Mouse (Mus musculus): Measurements from ENCODE around the gene Mmp14.

Gene Mmp14

DNA sequence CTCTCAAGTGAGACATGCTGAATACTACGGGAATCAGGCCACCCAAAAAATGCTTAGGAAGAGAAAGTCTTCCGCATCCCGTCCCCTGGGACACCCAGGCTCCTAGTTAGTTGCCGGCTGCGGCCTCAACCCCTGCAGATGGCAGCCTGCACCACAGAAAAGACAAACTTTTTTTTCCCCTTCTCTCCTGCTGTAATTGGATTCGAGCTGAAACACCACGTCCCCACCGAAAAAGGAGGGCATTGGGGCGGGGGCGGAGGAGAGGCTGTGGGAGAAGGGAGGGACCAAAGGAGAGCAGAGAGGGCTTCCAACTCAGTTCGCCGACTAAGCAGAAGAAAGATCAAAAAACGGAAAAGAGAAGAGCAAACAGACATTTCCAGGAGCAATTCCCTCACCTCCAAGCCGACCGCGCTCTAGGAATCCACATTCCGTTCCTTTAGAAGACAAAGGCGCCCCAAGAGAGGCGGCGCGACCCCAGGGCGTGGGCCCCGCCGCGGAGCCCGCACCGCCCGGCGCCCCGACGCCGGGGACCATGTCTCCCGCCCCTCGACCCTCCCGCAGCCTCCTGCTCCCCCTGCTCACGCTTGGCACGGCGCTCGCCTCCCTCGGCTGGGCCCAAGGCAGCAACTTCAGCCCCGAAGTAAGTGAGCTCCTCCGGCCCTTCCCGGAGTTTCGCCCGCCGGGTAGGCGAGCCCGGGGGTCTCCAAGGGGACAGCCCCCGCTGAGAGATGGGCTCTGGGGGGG, at the start of gene Mmp14:
TSS of gene Mmp14 (plus strand) at position 279 of the 744 bp plus-strand sequence.
- peak; percentile 38 to 49 for DNase-seq

DNA sequence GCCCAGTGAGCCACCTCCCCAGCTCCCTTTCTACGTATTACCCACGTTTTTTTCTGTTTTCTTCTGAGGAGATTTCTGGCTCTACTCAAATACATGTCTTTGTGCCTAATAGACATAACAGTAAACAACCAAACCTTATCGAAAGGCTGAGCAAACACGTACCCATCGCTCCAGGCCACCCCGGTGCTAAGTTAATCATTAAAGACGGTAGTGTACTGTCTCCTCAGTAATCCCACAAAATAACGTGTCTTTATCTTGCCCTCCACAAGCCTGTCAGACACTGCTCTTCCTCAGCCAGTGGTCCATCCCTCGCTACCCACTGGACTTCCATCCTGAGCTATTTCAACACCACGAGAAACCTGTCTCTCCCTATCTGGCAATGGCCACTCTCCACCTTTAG, 49.6 kb upstream of the Mmp14 start:
- no peak for DNase-seq

DNA sequence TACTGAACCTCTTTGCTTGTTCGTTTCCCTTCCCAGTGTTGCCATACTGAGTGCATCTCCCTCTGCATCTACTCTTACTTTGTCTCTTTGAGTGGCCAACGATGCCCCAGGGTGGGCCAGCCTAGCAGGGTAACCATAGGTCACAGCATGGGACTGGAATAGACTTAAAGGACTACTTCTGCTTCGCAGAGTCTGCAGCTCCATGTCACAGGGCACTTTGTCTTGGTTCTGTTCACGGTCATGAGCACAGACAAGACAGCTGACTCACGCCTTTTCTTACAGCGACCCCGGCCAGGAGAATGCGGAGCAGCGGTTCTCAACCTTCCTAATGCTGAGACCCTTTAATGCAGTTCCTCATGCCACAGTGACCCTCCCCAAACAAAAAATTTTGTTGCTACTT, 48.8 kb upstream of the Mmp14 start:
- no peak for DNase-seq

DNA sequence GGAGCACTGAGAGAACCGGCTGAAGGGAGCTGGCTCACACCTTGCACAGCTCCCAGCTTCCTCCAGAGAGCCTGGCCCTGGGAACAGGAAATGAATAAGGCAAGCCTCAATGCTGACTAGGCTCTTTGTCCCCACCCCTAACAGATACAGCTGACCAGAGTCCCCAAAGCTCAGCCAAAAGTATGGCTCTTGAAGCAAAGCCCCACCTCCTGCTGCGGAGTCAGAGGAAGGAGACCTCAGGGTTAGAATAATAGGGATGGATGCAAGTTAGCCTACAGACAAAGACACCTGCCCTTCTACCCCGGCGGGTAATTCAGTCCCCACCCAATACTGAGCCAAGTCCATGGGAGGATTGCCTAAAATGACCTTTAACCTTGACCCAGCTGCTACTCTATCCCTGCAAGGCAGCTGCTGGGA, 48.0 kb upstream of the Mmp14 start:
- DNase-seq: no peak

DNA sequence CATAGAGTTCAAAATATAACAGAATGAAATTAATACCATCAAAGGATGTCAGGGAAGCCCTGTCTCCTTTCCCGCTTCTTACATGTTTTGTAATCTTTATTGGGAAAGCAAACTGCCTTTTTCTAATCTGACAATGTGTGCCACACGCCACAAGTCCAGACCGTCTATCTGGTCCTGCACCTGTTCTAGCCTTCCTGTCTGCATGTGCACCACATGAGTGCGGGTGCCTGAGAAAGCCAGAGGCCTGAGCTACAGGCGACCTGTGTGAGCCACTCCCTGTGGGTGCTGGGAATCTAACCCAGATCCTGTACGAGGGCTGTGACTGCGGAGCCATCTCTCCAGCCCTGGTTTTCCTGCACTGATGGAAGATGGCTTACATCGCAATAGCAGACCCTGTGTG, 47.0 kb upstream of the Mmp14 start:
- no peak for DNase-seq

DNA sequence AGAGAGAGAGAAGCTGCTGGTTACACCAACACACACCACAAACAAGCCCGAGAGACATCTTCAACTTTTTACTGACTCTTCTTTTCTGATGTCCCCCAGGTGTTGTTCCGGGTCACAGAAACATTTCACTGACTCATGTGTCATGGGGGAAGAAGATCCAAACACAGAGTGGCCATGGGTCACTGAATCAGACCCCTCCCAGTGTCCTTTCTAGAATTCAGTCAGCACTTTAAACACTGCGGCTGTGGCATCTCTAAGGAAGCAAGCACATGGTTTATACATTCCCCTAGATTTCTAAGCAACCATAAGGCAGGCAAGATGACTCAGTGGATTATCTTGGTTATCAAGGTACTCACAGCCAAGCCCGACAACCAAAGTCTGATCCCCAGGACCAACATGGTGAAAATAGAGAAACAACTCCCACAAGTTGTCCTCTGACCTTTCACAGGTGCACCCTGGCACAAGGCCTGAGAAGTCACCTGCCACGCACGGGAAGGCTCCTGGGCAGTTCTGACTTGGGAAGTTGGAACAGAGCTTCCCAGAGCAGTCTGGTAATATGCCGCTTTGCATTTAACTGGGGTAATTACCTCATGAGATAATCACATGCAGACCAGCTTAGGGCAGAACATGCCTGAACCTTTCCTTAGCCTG, 45.3 kb upstream of the Mmp14 start:
- DNase-seq: no peak

DNA sequence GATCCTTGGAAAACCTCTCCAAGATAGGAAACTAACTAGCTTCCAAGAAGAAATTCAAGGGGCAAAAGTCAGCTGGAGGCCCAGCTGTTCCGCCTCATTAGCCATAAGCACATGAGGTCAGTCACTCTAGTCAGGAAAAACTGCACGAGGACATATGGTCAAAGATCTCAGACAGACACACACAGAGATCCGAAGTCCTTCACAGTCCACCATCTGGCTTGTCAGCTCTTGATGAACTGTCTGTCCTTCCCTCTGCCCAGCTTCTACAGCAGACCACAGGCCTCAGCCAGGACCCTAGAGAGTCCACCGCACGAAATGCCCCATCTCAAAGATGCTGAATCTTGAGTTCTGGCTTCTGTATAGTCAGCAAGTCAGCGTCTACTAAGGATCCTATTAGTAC, 43.9 kb upstream of the Mmp14 start:
- DNase-seq: no peak

DNA sequence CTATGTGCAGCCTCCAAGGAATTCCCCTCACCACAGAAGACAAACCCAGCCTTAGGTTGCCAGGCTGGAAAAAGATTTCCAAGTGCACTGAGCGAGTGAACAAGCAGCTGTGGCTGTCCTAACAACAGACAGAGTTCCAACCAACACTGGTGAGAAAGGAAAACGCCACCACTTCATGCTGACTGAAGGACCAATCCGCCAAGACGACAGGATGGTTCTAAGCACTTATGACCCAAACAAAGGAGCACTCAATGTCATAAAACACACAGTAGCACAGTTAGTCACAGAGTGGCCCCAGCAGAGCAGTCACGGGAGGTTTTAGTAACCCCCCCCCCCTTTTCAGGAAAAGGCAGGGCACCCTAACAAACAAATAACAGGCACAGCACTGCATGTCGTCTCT, 40.6 kb upstream of the Mmp14 start:
- no peak for DNase-seq

DNA sequence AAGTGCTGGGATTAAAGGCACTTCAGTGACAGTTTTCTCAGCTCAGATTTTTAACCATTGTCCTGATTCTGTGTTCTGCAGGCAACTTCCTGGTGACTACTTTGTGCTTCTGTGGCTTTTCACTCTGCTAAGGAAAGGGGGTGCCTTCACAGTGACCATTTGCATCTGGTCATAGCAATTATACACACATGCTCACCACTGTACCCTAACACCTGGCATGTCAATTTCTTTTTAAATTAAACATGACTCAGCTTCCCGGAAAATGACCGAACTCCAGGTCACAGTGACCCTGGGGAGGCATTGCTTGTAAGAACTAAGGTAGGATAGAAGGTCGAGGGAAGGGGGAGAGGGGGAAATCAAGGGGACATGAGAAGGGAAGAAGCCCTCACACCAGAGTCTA, 37.6 kb upstream of the Mmp14 start:
- no peak for DNase-seq

DNA sequence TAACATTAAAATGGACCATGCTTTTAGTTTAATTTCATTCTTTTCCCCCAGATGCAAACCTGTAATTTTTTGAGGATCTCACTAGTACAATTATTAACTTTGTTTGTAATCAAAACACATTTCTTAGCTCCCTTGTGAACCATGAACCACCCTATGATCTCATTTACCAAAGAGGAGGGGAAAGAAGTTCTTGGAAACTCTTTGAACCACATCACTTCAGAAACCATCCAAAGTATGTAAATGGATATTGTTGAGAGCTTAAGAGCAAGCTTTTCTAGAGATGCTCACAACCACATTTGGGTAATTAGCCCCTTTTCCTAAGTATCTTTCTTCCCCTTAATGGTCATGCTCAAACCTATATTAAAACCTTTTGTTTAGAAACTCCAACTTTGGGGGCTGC, 37.1 kb upstream of the Mmp14 start:
- no peak for DNase-seq

DNA sequence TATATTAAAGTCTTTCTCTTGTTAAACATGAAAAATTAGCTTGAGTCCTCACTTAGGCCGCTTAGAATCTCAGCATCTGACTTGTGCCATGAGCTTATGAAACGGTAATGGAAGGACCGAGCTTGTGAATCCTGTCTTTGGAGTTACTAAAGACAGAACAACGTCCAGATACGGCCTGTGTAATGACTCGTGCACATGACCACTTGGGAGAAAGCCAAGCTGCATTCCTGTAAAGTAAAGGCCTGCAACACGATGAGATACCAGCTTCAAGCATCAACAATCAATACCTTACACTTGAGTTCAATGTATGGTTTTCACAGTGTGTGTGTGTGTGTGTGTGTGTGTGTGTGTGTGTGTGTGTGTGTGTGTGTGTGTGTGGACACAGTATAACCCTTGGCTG, 34.7 kb upstream of the Mmp14 start:
- DNase-seq: no peak

DNA sequence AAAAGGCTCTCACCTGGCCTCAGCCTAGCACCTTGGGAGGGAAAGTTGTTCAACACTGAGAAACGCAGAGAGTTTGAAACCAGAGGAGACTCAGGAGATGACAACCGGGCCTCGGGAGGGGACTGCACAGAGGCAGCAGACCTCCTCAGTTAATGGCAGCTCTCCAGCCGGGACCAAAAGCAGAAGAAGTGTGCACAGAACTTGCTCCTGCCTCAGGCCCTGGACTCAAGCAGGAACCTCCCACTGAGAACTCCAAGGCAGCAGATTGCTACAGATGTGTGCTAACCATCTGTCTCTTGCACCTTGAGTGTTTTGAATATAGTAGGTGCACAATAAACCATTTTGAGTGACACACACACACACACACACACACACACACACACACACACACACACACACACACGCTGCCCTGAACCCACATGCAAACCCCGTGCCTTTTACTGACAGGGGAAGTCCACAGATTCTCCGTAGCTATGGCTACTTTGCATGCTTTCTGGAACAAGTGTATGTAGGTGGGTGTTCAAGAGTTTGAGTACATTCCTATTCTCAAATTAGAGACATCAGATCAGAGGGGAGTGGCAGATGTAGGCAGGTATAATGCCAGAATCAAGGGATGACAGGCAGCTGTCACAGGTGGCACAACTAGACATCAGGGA, 33.4 kb upstream of the Mmp14 start:
- DNase-seq: no peak

DNA sequence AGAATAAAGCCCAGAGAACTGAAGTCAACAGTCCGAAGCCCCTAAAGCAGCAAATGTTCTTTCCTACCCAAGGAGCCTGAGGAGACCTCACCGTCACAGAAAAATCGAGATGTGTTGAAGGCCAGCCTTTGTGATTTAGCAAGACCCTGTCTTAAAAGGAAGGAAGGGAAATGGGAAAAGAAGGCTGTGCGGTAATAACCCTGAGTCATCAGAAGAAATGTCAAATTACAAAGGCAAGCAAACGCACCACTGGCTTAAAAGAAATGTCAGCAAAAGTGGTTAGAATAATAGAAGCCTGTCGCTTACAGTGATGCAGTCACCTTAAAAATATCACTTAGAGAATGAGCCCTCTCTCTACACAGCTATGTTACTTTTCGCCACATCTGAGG, 32.9 kb upstream of the Mmp14 start:
- DNase-seq: no peak

DNA sequence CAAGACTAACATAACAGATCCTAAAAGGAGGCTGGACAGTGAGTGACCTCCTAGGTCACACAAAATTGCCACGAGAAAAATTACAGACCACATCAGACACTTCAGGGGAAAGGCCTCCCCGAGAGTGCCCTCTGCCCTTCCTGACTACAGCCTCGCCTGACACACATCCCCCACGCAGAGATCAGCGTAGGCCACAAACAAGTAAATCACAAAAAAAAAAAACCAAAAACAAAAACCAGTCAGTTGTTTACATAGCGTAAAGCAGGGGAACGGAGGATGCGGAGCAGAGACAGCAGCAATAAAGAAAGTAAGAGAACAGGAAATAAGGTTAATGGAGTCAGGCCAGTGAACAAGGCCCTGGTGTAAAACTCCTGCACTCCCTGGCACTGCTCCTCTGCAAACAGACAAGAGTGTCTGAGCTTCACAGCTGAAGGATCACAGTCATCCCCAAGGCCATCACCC, 32.5 kb upstream of the Mmp14 start:
- DNase-seq: no peak

DNA sequence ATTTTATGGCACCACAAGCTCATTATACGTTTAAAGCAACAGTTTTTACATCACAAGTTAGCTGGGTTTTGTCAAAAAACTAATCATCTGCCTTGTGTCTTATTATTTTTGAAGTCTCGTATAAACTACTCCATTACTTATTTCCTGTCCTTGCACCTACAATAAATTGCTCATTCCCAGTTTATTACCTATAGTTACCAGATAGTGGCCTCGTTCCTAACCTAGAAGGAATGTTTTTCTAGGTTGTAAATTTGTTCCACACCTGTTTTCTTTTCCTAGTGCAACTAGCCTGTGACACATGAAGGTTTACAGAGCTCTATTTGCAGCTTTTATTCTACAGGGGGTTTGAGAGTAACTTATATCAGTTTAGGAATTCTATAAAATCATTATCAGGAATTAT, 29.7 kb upstream of the Mmp14 start:
- DNase-seq: no peak

DNA sequence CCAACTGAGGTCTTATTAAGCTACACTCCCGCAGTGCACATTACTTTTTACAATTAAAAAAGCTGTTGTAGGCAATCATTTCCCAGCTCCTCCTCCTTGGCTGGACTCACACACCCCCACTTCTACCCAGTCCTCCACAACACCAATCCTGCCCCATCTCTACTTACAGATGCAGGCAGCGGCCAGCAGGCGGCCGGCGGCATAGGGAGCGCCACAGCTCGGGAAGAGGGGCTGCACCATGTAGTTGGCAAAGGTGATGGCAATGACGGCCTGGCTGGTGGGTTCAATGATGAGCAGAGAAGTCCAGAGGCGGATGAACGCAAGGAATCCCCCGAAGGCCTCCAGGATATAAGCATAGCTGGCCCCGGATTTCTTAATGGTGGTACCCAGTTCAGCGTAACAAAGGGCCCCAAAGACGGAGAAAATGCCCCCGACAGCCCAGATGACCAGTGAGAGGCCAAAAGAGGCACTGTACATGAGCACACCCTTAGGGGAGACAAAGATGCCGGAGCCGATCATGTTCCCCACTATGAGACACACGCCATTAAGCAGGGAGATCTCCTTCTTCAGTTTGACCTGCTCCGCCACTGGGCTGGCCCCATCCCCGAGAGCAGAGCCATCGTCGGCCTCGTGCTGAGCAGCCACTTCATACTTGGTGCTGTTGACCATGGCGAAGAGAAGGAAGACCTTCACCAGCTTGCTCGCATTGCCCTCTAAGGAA, 22.9 kb upstream of the Mmp14 start:
- no peak for DNase-seq

DNA sequence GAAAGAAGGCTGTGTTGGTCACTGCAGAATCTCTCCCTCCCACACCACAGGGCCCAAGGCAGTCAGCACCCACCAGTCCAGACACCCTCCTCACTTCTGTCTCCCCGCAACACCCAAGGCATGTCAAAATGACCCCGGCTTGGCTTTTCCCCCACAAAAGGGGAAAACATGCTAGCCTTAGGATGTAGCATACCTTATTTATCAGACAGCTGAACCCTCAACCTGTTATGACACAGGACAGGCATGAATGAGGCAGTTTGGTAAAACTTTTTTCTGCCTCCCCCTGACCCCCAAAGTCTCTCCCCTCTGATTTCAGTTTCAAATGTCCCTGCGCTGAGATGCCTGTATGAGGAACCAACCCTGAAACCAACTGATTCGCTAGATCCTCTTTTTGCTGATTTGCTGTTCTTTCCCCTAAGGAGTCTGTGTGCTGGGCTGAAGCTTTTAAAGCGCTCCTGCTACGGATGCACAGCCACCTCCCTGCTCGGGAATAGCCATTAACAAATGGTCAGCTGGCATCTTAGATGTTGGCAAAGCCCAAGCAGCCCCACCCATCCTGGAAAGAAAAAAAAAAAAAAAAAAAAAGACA, 22.3 kb upstream of the Mmp14 start:
- DNase-seq: no peak

DNA sequence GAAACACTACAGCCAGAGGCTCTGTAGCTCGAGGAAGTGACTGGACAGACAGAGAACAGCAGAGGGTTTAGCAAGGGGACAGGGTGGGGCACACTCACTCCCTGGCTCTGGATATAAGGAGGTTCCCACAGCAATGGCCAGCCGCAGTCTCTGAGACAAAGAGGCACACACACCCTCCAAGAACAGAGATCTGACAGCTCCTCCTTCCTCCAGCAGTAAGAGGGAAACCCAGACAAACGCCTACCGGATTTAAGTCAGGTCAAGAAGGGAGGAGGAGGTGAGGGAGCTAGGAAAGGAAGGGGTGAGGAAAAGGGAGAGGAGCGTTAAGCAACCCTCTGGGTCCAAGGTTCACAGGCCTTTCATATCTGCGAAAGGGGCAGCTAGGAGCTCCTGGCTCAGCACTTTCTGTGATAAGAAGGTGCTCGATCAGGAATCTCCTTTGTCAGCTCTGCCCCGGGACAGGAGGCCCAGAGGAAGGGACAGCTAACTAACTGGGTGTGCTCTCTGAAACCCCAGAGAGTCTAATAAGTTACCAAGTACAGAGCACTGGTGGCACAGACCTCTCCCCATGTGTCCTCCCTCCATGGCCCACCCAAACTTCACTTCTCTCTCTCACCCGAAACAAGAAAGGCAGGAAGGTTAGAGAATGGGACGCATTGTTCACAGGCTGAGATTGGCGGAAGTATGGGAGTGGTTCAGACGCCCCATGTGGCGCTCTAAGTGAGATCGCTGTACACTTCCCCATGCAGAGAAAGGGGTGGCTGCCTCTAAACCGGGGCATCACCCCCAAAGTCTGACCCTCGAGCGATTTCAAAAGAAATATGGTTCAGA, 21.2 kb upstream of the Mmp14 start:
- DNase-seq: no peak

DNA sequence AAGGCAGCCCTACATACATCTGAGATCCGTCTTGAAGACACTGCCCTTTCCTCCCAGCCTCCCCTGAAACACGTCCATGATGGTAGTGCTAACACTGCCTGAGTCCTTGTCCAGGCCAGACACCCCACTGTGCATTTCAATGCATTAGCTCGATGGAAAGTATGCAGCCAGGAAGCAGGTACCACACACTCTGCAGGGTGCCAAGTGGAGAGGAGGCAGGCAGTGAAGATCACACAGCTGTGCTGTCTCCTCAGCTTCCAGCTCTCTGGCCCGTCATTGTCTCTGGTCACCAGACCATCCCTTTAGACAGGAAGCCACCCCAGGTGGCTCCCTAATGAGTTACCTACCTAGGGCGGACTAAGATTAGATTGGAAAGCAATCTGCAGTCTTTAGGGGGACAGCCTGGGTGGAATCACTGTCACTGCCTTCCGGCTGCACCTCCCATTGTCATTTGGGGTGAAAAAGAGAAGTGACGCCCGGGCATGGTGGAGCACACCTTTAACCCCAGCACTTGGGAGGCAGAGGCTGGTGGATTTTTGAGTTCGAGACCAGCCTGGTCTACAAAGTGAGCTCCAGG, 19.3 kb upstream of the Mmp14 start:
- no peak for DNase-seq

DNA sequence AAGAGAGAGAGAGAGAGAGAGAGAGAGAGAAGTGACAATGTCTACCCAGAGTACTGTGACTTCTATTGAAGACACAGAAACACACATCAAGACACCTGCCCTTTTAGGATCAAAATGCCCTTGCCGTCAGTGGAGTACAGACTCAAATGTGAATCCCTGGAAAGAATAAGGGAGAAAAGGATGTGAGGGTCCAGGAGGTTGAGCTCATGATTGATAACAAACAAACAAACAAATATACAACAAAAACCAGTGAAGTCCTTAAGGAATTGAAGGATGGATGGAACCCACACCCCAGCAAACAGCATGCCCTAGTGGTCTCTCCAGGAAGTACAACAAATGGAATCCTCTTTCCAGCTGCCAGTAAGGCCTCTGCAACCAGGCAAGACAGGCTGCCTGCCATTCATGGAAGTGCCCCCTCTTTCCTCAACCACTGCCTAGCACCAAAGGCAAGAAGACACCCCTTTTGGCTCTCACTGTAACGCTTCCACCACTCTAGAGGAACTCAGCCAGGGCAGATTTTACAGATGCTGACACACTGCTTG, 18.7 kb upstream of the Mmp14 start:
- peak; percentile 59 to 70 for DNase-seq
